Mouse (Mus musculus): Measurements from ENCODE around the gene Zfp553.

The Zfp553 gene

DNA sequence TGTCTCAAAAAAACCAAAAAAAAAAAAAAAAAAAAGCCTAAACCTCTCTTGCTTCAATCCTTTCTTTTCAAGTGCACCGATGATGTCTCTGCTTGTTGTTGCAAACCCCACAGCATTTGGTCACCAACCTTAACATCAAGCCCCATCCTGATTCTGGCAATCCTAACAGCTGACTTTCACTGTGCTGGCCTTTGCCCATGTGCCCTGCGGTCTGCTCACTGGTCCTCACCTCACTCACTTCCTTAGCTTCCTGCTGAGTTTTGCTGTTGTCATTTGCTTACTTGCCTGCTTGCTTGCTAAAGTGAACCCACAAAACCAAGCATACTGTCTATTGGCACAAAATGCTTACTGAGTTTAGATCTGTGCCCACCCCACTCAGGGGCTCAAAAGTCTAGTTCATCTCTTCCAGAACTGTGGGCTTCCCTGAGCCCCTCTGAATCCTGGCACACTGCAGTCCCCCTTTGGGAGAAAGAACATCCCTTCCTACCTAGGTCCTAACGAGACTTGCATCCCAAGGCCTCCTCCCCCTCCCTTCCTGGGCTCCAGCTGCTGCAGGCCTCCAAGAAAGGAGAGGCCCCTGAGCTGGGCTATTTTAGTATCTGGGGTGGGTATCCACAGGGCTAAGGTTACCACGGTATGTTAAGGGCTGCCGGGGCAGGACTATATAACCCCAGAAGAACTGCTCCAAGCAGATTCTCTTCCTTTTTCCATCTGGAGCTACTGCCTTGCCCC lies 21.7 kb upstream of the Zfp553 start:
- no peak for DNase-seq (ENCODE audit: low spot score)

- no peak for DNase-seq (ENCODE audit: low spot score)
Measured at GRCm38 (mm10) chr7:127212432-127213250, 20.2 kb upstream of the Zfp553 start.

GRCm38 (mm10) chr7:127213485-127213884 lies 19.4 kb upstream of the Zfp553 start:
- DNase-seq (ENCODE audit: low spot score), result no peak

DNA sequence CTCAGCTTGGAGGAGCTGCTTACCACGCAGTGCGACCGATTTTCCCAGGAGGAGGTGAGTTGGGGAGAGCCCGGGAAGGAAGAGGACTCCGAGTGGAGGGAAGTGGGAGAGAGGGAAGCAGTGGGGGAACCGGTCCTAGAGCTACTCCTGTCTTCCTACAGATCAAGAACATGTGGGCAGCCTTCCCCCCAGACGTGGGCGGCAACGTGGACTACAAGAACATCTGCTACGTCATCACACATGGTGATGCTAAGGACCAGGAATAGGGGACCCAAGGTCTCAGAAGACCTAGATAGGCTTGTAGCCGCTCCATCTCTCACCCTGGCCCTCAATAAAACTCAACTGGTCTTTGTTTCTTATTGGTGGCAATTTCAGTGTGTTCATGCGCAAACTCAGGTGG lies 18.9 kb upstream of the Zfp553 start:
- DNase-seq (ENCODE audit: low spot score), result no peak

- no peak for DNase-seq (ENCODE audit: low spot score)
Measured at GRCm38 (mm10) chr7:127214521-127214920, 18.3 kb upstream of the Zfp553 start.

DNA sequence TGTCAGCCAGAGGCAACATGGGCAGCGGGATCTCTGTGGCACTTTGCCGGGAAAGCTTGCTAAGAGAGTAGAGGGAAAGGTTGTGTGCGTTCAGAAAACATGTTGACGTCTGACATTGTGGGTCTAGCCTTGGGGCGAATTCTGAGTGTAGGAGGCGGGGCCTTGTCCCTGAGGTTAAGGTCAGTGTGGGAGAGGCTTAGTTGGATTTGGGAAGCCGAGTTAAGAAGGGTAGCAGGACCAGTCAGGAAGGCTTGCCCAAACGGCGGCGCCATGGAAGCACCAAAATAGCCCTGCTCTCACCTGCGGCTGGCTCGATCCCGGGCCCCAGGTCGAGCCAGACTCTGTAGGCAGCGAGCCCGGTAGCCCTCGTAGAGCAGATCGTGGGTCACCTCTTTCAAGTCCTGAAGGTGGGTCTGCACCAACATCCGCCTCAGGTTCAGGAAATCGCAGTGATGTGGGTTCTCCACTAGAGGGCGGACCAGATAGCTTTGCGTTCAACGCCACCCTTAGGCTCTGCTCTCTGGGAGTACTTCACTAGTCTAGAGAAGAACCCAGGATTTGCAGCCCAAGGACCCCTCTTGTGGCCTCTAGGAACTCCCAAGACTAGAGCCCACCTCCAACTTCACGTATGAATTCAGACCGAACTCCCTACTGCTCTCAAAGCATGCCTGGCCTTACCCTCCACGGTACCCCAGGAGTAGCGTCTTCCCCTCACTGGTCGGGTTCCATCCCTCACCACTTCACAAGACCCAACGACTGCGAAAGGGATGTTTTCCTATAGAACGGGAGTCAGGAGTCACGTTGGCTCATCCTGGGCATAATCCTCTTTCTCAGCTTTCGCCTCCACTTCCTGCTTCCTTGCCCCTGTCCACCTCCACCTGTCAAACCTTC lies 17.6 kb upstream of the Zfp553 start:
- peak; percentile 47 for DNase-seq (ENCODE audit: low spot score)

- no peak for DNase-seq (ENCODE audit: low spot score)
Measured at GRCm38 (mm10) chr7:127216307-127216706, 16.6 kb upstream of the Zfp553 start.

- no peak for DNase-seq (ENCODE audit: low spot score)
Measured at GRCm38 (mm10) chr7:127217475-127217874, 15.4 kb upstream of the Zfp553 start.

DNA sequence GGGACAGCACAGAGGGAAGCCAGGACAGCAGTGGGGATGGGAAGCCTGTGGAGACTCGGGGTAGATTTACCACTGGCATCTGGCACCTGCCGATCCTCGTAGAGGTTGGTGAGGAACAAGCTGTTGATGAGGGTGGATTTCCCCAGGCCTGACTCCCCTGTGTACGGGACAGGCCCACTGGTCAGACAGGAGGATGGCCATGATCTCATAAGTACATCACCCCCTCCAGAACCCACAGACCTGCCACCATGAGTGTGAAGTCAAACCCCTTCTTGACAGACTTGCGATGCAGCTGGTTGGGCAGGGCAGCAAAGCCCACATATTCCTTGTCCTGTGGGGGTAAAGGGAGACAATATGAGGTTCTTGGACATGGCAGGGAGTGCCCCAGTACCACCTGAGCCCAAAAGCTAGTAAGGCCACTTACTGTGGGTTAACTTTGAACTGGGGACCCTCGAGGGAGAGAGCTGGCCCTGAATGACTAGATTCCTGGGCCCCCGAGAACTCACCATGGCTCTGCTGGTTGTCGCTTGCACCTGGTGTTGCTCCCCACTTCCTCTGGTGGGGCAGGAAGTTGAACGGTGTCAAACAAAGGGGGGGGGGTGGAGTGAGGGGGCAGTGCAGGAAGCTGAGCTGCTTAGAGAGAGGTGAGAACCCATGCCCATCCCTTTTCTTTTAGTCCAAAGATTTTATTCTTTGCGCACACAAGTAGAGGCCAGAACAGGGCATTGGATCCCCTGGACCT lies 14.8 kb upstream of the Zfp553 start:
- DNase-seq (ENCODE audit: low spot score), result no peak

- DNase-seq (ENCODE audit: low spot score), result no peak
Measured at GRCm38 (mm10) chr7:127218670-127219069, 14.2 kb upstream of the Zfp553 start.

DNA sequence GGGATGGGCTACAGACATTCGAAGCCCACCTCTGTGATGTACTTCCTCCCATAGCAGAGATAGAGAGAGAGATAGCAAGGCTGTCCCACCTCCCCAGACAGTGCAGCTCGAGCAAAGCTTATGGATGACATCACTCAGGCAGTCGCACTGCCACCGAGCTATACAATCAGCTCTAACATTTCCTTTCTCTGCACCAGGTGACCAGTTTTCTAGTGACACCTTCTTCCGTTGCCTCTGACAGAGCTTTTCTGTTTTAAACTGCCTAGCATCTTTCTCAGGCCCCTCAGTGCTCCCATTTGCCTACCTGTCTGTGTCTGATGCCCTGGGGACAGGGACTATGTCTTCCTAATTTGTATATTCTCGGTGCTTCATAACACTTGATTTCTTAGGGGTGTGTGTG lies 12.4 kb upstream of the Zfp553 start:
- DNase-seq (ENCODE audit: low spot score), result no peak

GRCm38 (mm10) chr7:127223106-127223505 lies 9.8 kb upstream of the Zfp553 start:
- DNase-seq (ENCODE audit: low spot score), result no peak

GRCm38 (mm10) chr7:127223515-127224478 lies 9.1 kb upstream of the Zfp553 start:
- no peak for DNase-seq (ENCODE audit: low spot score)

DNA sequence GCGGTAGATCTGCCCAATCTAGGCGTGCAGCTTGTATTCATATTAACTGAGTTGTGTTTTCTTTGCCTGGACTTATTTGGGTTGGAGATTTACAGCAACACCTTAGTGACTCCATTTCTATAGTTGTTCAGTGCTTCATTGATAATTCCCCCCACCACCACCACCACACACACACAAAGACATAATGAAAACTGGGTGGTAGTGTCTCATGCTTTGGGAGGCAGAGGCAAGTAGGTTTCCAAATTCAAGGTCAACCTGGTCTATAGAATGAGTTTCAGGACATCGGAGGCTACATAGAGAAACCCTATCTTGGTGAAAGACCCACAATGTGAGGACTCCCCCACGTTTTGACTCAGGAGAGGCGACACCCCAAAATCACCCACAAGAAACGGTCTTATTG lies 8.2 kb upstream of the Zfp553 start:
- DNase-seq (ENCODE audit: low spot score), result no peak

GRCm38 (mm10) chr7:127225147-127225995 lies 7.5 kb upstream of the Zfp553 start:
- DNase-seq (ENCODE audit: low spot score), result no peak

DNA sequence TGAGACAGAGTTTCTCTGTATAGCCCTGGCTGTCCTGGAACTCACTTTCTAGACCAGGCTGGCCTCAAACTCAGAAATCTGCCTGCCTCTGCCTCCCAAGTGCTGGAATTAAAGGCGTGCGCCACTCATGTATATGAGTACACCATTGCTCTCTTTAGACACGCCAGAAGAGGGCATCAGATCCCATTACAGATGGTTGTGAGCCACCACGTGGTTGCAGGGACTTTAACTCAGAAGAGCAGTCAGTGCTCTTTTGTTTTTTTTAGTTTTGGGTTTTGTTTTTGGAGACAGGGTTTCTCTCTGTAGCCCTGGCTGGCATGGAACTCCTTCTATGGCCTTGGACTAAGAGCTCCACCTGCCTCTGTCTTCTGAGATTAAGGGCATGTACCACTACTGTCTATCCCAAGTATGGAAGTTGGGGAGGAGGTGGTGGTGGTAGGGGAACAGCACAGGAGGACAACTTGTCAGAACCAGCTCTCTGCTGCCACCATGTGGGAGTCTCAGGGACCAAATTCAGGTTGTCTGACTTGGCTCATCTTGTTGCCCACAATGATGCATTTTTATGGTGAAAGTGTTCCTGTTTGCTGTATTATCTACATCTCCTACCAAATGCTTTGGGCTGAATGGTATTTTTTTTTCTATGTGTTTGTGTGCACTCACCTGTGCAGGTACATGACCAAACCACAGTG lies 4.1 kb upstream of the Zfp553 start:
- DNase-seq (ENCODE audit: low spot score), result no peak

GRCm38 (mm10) chr7:127231376-127231775 lies 1.5 kb upstream of the Zfp553 start:
- DNase-seq (ENCODE audit: low spot score), result no peak

DNA sequence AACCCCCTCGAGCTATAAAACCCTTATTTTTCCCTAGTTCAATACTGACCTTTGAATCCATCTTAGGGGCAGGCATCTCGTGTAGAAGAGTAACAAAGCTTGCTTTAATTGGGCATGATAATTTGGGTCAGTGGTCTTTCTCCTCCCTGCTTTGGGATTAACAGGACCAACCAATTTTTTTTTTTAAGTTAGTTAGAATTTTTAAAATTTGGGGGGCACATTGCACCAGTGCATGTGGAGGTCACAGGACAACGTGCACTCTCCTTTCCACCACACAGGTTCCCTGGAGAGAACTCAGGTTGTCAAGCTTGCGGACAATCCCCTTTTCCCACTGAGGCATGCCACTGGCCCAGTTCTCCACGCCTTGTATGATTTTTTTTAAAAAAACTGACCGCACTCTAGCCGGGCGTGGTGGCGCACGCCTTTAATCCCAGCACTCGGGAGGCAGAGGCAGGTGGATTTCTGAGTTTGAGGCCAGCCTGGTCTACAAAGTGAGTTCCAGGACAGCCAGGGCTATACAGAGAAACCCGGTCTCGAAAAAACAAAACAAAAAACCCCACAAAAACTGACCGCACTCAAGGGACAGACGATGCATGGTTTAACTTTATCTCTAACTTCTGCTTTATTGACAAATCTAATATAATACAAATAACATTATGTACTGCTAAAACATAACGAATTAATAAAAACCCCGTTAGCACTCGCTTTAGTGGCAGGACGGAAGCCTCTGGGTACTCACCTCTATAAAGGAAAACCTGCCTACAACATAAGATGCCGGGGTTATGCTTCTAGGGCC lies 837 bp upstream of the Zfp553 start:
- no peak for DNase-seq (ENCODE audit: low spot score)

Measured in layer of hippocampus, adult 9-10 months (tissue).